Mouse (Mus musculus) megakaryocyte, embryonic 14.5 days (primary cell): Measurements from ENCODE around the gene Fra10ac1.

Experiments used
- FLI1 ChIP-seq: IDR thresholded peaks from 2 replicates; pipeline ENCODE4 v1.6.1; 2012; ENCODE audit warnings: low read length, inconsistent platforms, mixed read lengths
- GATA1 ChIP-seq: IDR thresholded peaks from 3 replicates; pipeline ENCODE4 v1.6.1; 2012; ENCODE audit warnings: mixed read lengths, low read length, inconsistent platforms, borderline replicate concordance

- TF ChIP-seq GATA1 (no peak), FLI1 (no peak)
These were observed 18.4 kb upstream of the Fra10ac1 start for GRCm38 (mm10) chr19:38242314-38242852.
